Mouse (Mus musculus): Measurements from ENCODE around the gene Il3.

DNA sequence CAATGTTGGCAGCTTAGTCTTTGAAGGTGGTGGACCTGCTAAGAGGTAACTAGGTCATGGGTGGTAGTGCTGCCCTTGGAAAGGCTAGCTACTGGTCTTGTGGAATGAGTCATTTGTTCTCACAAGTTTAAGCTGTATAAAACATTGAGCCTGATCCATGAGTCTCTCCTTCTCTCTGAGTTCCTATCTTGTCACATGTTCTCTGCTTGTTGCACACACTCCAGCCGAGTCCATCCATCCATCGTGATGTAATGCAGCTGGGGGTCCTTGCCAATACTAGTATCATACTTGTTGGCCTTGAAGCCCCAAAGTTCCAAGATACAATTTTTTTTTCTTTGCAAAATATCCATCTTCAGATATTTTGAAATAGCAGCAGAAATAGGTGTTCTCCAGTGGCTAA is 39.6 kb downstream of the Il3 start:
- no peak for TF ChIP-seq CTCF (IDR thresholded peaks at IDR 0.05; ENCODE audit: insufficient read depth, low read depth, low read length)
- no peak for TF ChIP-seq POLR2A (IDR thresholded peaks at IDR 0.05; ENCODE audit: insufficient read depth, low read depth, low read length)

Data from olfactory bulb, adult 2 months (tissue).